Mouse (Mus musculus): Measurements from ENCODE around the gene Map2. TPM values are rescaled to one million over a fixed set of nuclear protein-coding genes. Genes with fewer than 3 reads are reported as not detected.

Gene Map2
- total and polyA plus RNA-seq, 3 experiments: not detected

- DNase-seq (ENCODE audit: low read depth, low spot score): no peak
- H3K27me3 ChIP-seq (ENCODE audit: control insufficient read depth in 1 of 2, insufficient read depth in 2 of 2, low read length in 2 of 2): no peaks in the 10 kb centered on the region
- TF ChIP-seq USF2 (IDR thresholded peaks at IDR 0.05; ENCODE audit: borderline replicate concordance in 1 of 2, insufficient read depth in 1 of 2, low read depth in 1 of 2, low read length in 2 of 2) (no peak), MYB (IDR thresholded peaks at IDR 0.05; ENCODE audit: low read depth, low read length) (no peak), GABPA (IDR thresholded peaks at IDR 0.05; ENCODE audit: low read depth, low read length) (no peak), TCF12 (IDR thresholded peaks at IDR 0.05; ENCODE audit: low read depth, low read length) (no peak), SMC3 (IDR thresholded peaks at IDR 0.05; ENCODE audit: low read depth, low read length) (no peak), ETS1 (IDR thresholded peaks at IDR 0.05; ENCODE audit: low read depth, low read length) (no peak), JUND (IDR thresholded peaks at IDR 0.05; ENCODE audit: low read depth, low read length) (no peak), SIN3A (IDR thresholded peaks at IDR 0.05; ENCODE audit: low read length) (no peak)
- H3K79me2 ChIP-seq (ENCODE audit: control insufficient read depth, insufficient read depth, low read length, poor library complexity): no peaks in the 10 kb centered on the region
- H3K9ac ChIP-seq (ENCODE audit: control insufficient read depth, low read depth, low read length, poor library complexity, severe bottlenecking): no peak overlapping the region
- H3K4me1 ChIP-seq (ENCODE audit: control insufficient read depth in 1 of 2, insufficient read depth in 2 of 2, low read length in 2 of 2): no peaks in the 10 kb centered on the region
- H3K4me3 ChIP-seq (ENCODE audit: control insufficient read depth in 1 of 2, insufficient read depth in 1 of 2, low read depth in 2 of 2, low read length in 2 of 2): no peak overlapping the region
- H3K36me3 ChIP-seq (ENCODE audit: control insufficient read depth in 1 of 2, insufficient read depth in 2 of 2, low read length in 2 of 2): no peaks in the 10 kb centered on the region
- H3K27ac ChIP-seq (ENCODE audit: control insufficient read depth, low read depth, low read length): no peak overlapping the region
- no peaks in the 10 kb centered on the region for H3K9me3 ChIP-seq (replicated peaks; ENCODE audit: insufficient read depth, low read length)
Observed at GRCm38 (mm10) chr1:66135324-66135723, 39.7 kb upstream of the Map2 start.

GRCm38 (mm10) chr1:66140686-66141085 is 34.4 kb upstream of the Map2 start:
- Histone ChIP-seq H3K9me3 (replicated peaks; ENCODE audit: insufficient read depth, low read length) (no peaks in the 10 kb centered on the region), H3K27ac (ENCODE audit: control insufficient read depth, low read depth, low read length) (no peak overlapping the region), H3K79me2 (ENCODE audit: control insufficient read depth, insufficient read depth, low read length, poor library complexity) (no peaks in the 10 kb centered on the region), H3K36me3 (ENCODE audit: control insufficient read depth in 1 of 2, insufficient read depth in 2 of 2, low read length in 2 of 2) (no peaks in the 10 kb centered on the region), H3K4me1 (ENCODE audit: control insufficient read depth in 1 of 2, insufficient read depth in 2 of 2, low read length in 2 of 2) (no peaks in the 10 kb centered on the region), H3K9ac (ENCODE audit: control insufficient read depth, low read depth, low read length, poor library complexity, severe bottlenecking) (no peak overlapping the region), H3K27me3 (ENCODE audit: control insufficient read depth in 1 of 2, insufficient read depth in 2 of 2, low read length in 2 of 2) (no peaks in the 10 kb centered on the region), H3K4me3 (ENCODE audit: control insufficient read depth in 1 of 2, insufficient read depth in 1 of 2, low read depth in 2 of 2, low read length in 2 of 2) (no peak overlapping the region)
- no peak for DNase-seq (ENCODE audit: low read depth, low spot score)
- TF ChIP-seq HCFC1 (IDR thresholded peaks at IDR 0.05; ENCODE audit: low read depth, low read length): no peak
- no peak for TF ChIP-seq JUND (IDR thresholded peaks at IDR 0.05; ENCODE audit: low read depth, low read length)
- no peak for TF ChIP-seq MYB (IDR thresholded peaks at IDR 0.05; ENCODE audit: low read depth, low read length)
- no peak for TF ChIP-seq KAT2A (conservative IDR thresholded peaks at IDR 0.05; ENCODE audit: low read depth, low read length)
- no peak for TF ChIP-seq USF1 (IDR thresholded peaks at IDR 0.05; ENCODE audit: low read depth, low read length)
- TF ChIP-seq MEF2A (IDR thresholded peaks at IDR 0.05; ENCODE audit: extremely low read depth, insufficient replicate concordance, low read depth, low read length, poor library complexity, severe bottlenecking): no peak
- TF ChIP-seq GATA1 (IDR thresholded peaks at IDR 0.05; ENCODE audit: low read depth, low read length): no peak
- TF ChIP-seq ZC3H11A (IDR thresholded peaks at IDR 0.05; ENCODE audit: low read depth, low read length): no peak
- no peak for TF ChIP-seq POLR2A (IDR thresholded peaks at IDR 0.05; ENCODE audit: control insufficient read depth in 1 of 2, insufficient read depth in 1 of 2, low read depth in 1 of 2, low read length in 2 of 2, poor library complexity in 1 of 2)
- no peak for TF ChIP-seq EP300 (IDR thresholded peaks at IDR 0.05; ENCODE audit: low read depth in 1 of 2, low read length in 2 of 2)
- TF ChIP-seq MAZ (IDR thresholded peaks at IDR 0.05; ENCODE audit: low read depth, low read length): no peak
- TF ChIP-seq RAD21 (IDR thresholded peaks at IDR 0.05; ENCODE audit: low read depth, low read length): no peak
- no peak for TF ChIP-seq MAFK (IDR thresholded peaks at IDR 0.05; ENCODE audit: borderline replicate concordance, low read depth, low read length)
- no peak for TF ChIP-seq E2F4 (IDR thresholded peaks at IDR 0.05; ENCODE audit: borderline replicate concordance, low read depth, low read length)
